Mouse (Mus musculus) myocyte (in vitro differentiated cells): ENCODE data around the gene Cryzl2. TPM values are rescaled to one million over a fixed set of nuclear protein-coding genes. Genes with fewer than 3 reads are reported as not detected.
A peak's percentile ranks its signal among the peaks of the same experiment; 100 is the strongest.

ENCODE experiments used
- H3K27me3 ChIP-seq: one replicate; pipeline ENCODE4 v1.6.1; 2011; ENCODE audit not compliant: control insufficient read depth, insufficient read depth, insufficient read length
- H3K36me3 ChIP-seq: one replicate; pipeline ENCODE4 v1.6.1; 2011; ENCODE audit not compliant: control insufficient read depth, insufficient read depth
- H3K4me2 ChIP-seq: one replicate; pipeline ENCODE4 v1.6.1; 2011; ENCODE audit warnings: low read depth, control low read depth
- H3K4me3 ChIP-seq: one replicate; pipeline ENCODE4 v1.5.1; 2011; ENCODE audit warnings: mild to moderate bottlenecking, control low read depth, moderate library complexity
- H3K79me2 ChIP-seq: one replicate; pipeline ENCODE4 v1.6.1; 2011; ENCODE audit not compliant: control insufficient read depth, insufficient read depth
- H3ac ChIP-seq: one replicate; pipeline ENCODE4 v1.6.1; 2011; ENCODE audit not compliant: control insufficient read depth, insufficient read length
- CEBPB ChIP-seq: IDR thresholded peaks from 2 replicates; pipeline ENCODE4 v1.6.1; 2011; ENCODE audit warnings: mild to moderate bottlenecking, moderate library complexity; ENCODE audit not compliant: poor library complexity, insufficient read depth, severe bottlenecking
- E2F4 ChIP-seq: IDR thresholded peaks from one replicate; pipeline ENCODE4 v1.6.1; 2011; ENCODE audit warnings: mild to moderate bottlenecking, control low read depth, moderate library complexity; ENCODE audit not compliant: insufficient read depth
- MAX ChIP-seq: IDR thresholded peaks from one replicate; pipeline ENCODE4 v1.6.1; 2011; ENCODE audit warnings: low read depth, mild to moderate bottlenecking, control low read depth
- MYOD1 ChIP-seq, 3 experiments: IDR thresholded peaks; one replicate each; pipeline ENCODE4 v1.6.1; 2011; ENCODE audit warnings: control low read depth in 2 of 3, low read depth in 2 of 3, mild to moderate bottlenecking in 2 of 3, moderate library complexity in 1 of 3; ENCODE audit not compliant: insufficient read length in 2 of 3, control insufficient read depth in 1 of 3
- MYOG ChIP-seq, 3 experiments: IDR thresholded peaks; one replicate each; pipeline ENCODE4 v1.6.1; 2011; ENCODE audit warnings: control low read depth in 2 of 3, low read depth in 2 of 3, mild to moderate bottlenecking in 2 of 3; ENCODE audit not compliant: insufficient read length in 2 of 3, control insufficient read depth in 1 of 3, insufficient read depth in 1 of 3
- POLR2A ChIP-seq: IDR thresholded peaks from one replicate; pipeline ENCODE4 v1.6.1; 2011; ENCODE audit warnings: low read depth, mild to moderate bottlenecking, control low read depth, moderate library complexity; ENCODE audit not compliant: insufficient read length
- POLR2AphosphoS2 ChIP-seq: IDR thresholded peaks from one replicate; pipeline ENCODE4 v1.6.1; 2011; ENCODE audit warnings: low read depth, control low read depth; ENCODE audit not compliant: insufficient read length
- REST ChIP-seq: IDR thresholded peaks from one replicate; pipeline ENCODE4 v1.6.1; 2011; ENCODE audit warnings: mild to moderate bottlenecking, control low read depth, moderate library complexity; ENCODE audit not compliant: insufficient read depth, insufficient read length
- SRF ChIP-seq: IDR thresholded peaks from one replicate; pipeline ENCODE4 v1.6.1; 2011; ENCODE audit warnings: low read depth; ENCODE audit not compliant: control insufficient read depth, insufficient read length
- TCF12 ChIP-seq: IDR thresholded peaks from one replicate; pipeline ENCODE4 v1.6.1; 2011; ENCODE audit warnings: mild to moderate bottlenecking, control low read depth; ENCODE audit not compliant: poor library complexity, insufficient read depth, severe bottlenecking
- TCF3 ChIP-seq: IDR thresholded peaks from one replicate; pipeline ENCODE4 v1.6.1; 2011; ENCODE audit warnings: low read depth, control low read depth; ENCODE audit not compliant: insufficient read length
- USF1 ChIP-seq: IDR thresholded peaks from one replicate; pipeline ENCODE4 v1.6.1; 2011; ENCODE audit warnings: low read depth, mild to moderate bottlenecking, control low read depth, moderate library complexity
- polyA plus RNA-seq: library from polyadenylated mRNA; unstranded; fragments of >200 nt; fragmentation: generic; extraction: Trizol; gene quantifications from one replicate; pipeline ENCODE4 v1.2.1, GENCODE M21; 2012; ENCODE audit warnings: missing spikeins

Gene Cryzl2
- polyA plus RNA-seq, 1 experiment: 0.12 TPM

- Histone ChIP-seq H3K4me3 (no peak overlapping the region), H3K36me3 (no peaks in the 10 kb centered on the region), H3K4me2 (no peak overlapping the region), H3K79me2 (no peaks in the 10 kb centered on the region), H3K27me3 (no peaks in the 10 kb centered on the region), H3ac (no peak overlapping the region)
- TF ChIP-seq CEBPB (no peak), SRF (no peak), MYOG (IDR thresholded peaks at IDR 0.05; ENCODE audit: control insufficient read depth in 1 of 3, insufficient read depth in 1 of 3, insufficient read length in 2 of 3, low read depth in 2 of 3) (no peak)
Measured at GRCm38 (mm10) chr1:157433316-157433715, 25.1 kb upstream of the Cryzl2 start.

GRCm38 (mm10) chr1:157434404-157434803 is 24.0 kb upstream of the Cryzl2 start:
- TF ChIP-seq MYOD1 (IDR thresholded peaks at IDR 0.05; ENCODE audit: control insufficient read depth in 1 of 3, insufficient read length in 2 of 3, low read depth in 2 of 3) (peak in 2 of 3 experiments; percentile 35 to 53), POLR2A (no peak), MAX (no peak), TCF3 (no peak), MYOG (IDR thresholded peaks at IDR 0.05; ENCODE audit: control insufficient read depth in 1 of 3, insufficient read depth in 1 of 3, insufficient read length in 2 of 3, low read depth in 2 of 3) (peak in 1 of 3 experiments; percentile 24)

GRCm38 (mm10) chr1:157435926-157436325 is 22.5 kb upstream of the Cryzl2 start:
- no peaks in the 10 kb centered on the region for H3K27me3 ChIP-seq
- no peaks in the 10 kb centered on the region for H3K79me2 ChIP-seq
- no peak for TF ChIP-seq MYOG (IDR thresholded peaks at IDR 0.05; ENCODE audit: control insufficient read depth in 1 of 3, insufficient read depth in 1 of 3, insufficient read length in 2 of 3, low read depth in 2 of 3)
- H3K36me3 ChIP-seq: no peaks in the 10 kb centered on the region
- no peak overlapping the region for H3K4me2 ChIP-seq
- no peak overlapping the region for H3ac ChIP-seq
- H3K4me3 ChIP-seq: no peak overlapping the region

More at GRCm38 (mm10) chr1:157434404-157434803, 24.0 kb upstream of the Cryzl2 start:
- H3K79me2 ChIP-seq: no peaks in the 10 kb centered on the region
- H3K36me3 ChIP-seq: no peaks in the 10 kb centered on the region
- H3ac ChIP-seq: no peak overlapping the region
- H3K4me3 ChIP-seq: no peak overlapping the region
- no peak overlapping the region for H3K4me2 ChIP-seq
- no peaks in the 10 kb centered on the region for H3K27me3 ChIP-seq

GRCm38 (mm10) chr1:157438290-157438689 is 20.1 kb upstream of the Cryzl2 start:
- Histone ChIP-seq H3K79me2 (no peaks in the 10 kb centered on the region), H3K27me3 (no peaks in the 10 kb centered on the region), H3K4me3 (no peak overlapping the region), H3K36me3 (no peaks in the 10 kb centered on the region), H3ac (no peak overlapping the region), H3K4me2 (no peak overlapping the region)
- TF ChIP-seq SRF: no peak
- no peak for TF ChIP-seq MAX
- no peak for TF ChIP-seq CEBPB
- TF ChIP-seq USF1: no peak
- no peak for TF ChIP-seq TCF3
- no peak for TF ChIP-seq TCF12
- no peak for TF ChIP-seq E2F4
- no peak for TF ChIP-seq MYOD1 (IDR thresholded peaks at IDR 0.05; ENCODE audit: control insufficient read depth in 1 of 3, insufficient read length in 2 of 3, low read depth in 2 of 3)
- no peak for TF ChIP-seq REST
- no peak for TF ChIP-seq POLR2A
- TF ChIP-seq POLR2AphosphoS2: no peak
- no peak for TF ChIP-seq MYOG (IDR thresholded peaks at IDR 0.05; ENCODE audit: control insufficient read depth in 1 of 3, insufficient read depth in 1 of 3, insufficient read length in 2 of 3, low read depth in 2 of 3)

DNA sequence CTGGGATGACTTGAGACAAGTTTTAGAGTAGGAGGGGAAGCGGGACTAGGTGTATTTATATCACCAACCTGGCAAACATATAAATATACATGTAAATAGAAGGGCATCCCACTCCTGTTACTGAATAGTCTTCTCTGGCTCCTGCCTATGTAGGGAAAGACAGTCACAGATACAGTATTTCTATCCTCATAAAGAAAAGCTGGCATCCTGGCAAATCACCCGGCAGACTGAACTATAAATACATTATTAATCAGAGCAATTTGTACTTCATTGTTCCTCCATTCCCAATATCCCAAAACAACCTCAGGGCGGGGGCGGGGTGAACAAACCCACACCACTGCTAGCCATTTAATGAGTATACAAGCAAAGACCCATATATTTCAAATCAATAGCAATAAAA is 19.3 kb upstream of the Cryzl2 start:
- no peak for TF ChIP-seq SRF
- no peak for TF ChIP-seq MYOD1 (IDR thresholded peaks at IDR 0.05; ENCODE audit: control insufficient read depth in 1 of 3, insufficient read length in 2 of 3, low read depth in 2 of 3)
- TF ChIP-seq MYOG (IDR thresholded peaks at IDR 0.05; ENCODE audit: control insufficient read depth in 1 of 3, insufficient read depth in 1 of 3, insufficient read length in 2 of 3, low read depth in 2 of 3): no peak
- no peak for TF ChIP-seq POLR2AphosphoS2
- TF ChIP-seq E2F4: no peak
- TF ChIP-seq REST: no peak
- TF ChIP-seq POLR2A: no peak
- TF ChIP-seq CEBPB: no peak
- TF ChIP-seq MAX: no peak
- TF ChIP-seq TCF3: no peak
- TF ChIP-seq TCF12: no peak
- no peak for TF ChIP-seq USF1
- H3K27me3 ChIP-seq: no peaks in the 10 kb centered on the region
- H3ac ChIP-seq: no peak overlapping the region
- no peaks in the 10 kb centered on the region for H3K36me3 ChIP-seq
- no peak overlapping the region for H3K4me3 ChIP-seq
- H3K4me2 ChIP-seq: peak overlapping the region; percentile 18
- H3K79me2 ChIP-seq: no peaks in the 10 kb centered on the region
